Mouse (Mus musculus): Measurements from ENCODE around the gene Dennd2a.

Dennd2a gene

GRCm38 (mm10) chr6:39555648-39555945 lies 2.1 kb downstream of the Dennd2a start:
- no peak for DNase-seq

GRCm38 (mm10) chr6:39554888-39555647 lies 2.6 kb downstream of the Dennd2a start:
- DNase-seq: no peak

GRCm38 (mm10) chr6:39551981-39552636 lies 5.6 kb downstream of the Dennd2a start:
- DNase-seq: no peak

DNA sequence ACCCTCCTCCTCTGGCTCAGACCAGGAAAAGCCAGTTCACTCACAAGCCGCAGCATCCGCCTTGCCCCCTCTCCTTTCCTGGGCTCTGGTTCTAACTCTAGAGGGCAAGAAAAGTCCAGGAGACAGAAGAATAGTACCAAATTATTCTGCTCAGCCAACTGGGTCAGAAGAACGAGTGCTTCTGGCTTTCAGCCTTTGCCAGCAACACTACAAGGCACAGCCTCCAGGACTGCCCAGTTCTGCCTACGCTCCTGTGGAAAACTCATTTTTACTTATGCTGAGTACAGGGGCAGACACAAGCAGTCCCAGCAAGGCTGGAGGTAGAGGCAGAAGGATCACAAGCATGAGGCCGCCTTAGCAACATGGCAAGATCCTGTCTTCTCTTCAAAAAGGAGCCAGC lies 9.6 kb downstream of the Dennd2a start:
- no peak for DNase-seq

- no peak for DNase-seq
Measured at GRCm38 (mm10) chr6:39545474-39545873, 12.2 kb downstream of the Dennd2a start.

GRCm38 (mm10) chr6:39543769-39544420 lies 13.8 kb downstream of the Dennd2a start:
- DNase-seq: no peak

GRCm38 (mm10) chr6:39542631-39543597 lies 14.8 kb downstream of the Dennd2a start:
- DNase-seq: peak; percentile 77

- DNase-seq: no peak
Measured at GRCm38 (mm10) chr6:39540563-39540962, 17.1 kb downstream of the Dennd2a start.

GRCm38 (mm10) chr6:39539679-39540155 lies 17.9 kb downstream of the Dennd2a start:
- DNase-seq: no peak

DNA sequence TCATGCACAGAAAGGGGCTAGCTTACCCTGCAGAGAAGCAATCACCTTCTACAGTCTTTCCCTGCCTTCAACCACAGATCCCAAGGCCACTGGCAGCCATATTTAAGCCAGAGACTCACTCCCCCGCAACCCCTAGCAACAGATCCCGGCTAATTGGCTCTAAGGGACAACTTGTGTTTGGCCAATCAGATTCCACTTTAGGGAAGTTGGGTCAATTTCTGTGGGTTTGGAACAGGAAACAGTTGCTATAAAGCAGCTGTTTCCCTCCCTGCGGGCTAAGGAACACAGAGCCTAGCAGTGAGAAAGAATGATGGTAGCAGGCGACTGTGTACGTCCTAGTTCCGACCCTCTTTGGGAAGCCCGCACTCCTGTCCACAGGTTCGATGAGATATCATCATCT lies 19.4 kb downstream of the Dennd2a start:
- DNase-seq: no peak

GRCm38 (mm10) chr6:39537276-39537675 lies 20.4 kb downstream of the Dennd2a start:
- no peak for DNase-seq

DNA sequence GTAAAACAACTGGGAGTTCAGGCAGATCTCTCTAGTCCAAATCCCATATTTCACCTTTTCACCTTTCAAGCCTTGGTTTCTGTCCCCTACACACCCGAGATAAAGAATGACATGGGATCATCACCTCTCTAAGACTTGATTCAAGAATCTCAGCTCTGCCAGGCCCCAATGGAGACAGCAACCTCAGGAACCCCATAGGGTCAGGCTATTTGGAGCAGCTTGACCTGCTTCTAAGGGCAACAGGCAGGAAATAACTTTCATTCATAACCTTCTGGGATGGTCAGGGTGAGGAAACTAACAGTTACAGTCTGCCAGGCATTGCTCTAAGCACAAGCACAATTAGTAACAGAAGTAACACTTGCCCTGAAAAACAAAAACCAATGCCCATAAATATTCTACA lies 21.0 kb downstream of the Dennd2a start:
- DNase-seq: no peak

DNA sequence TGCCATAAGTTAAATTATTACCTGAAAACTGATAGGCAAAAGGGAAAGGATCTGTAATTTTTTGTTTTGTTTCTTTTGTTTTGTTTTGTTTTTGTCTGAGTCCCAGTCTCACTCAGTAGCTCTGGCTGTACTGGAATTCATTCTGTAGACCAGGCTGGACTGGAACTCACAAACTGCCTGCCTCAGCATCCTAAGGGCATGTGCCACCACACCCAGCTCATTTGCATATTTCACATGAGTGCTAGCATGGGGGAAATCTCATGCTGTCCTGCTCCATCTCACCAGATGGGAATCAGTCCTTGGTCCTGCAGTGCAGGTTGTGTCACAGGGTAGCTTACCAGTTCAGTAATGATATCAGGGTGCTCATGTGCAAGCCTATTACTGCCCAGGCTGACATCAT lies 22.7 kb downstream of the Dennd2a start:
- DNase-seq: no peak

GRCm38 (mm10) chr6:39528671-39529535 lies 28.8 kb downstream of the Dennd2a start:
- DNase-seq: peak; percentile 69

DNA sequence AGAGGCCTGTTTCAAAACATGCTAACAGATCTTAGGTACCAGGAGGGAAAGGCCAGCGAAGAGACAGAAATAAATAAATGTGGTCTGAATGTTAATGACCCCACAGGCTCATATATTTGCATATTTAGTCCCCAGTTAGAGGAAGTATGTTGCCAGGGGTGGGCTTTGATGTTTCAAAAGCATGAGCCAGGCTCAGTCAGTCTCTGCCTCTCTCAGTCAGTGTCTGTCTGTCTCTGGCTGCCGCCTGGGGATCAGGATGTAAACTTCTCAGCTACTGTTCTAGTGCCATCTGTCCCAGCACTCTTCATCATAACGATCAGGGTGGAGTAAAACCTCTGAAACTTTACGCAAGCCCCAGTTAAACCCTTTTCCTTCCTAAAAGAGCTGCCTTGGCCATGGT lies 29.9 kb downstream of the Dennd2a start:
- DNase-seq: no peak

DNA sequence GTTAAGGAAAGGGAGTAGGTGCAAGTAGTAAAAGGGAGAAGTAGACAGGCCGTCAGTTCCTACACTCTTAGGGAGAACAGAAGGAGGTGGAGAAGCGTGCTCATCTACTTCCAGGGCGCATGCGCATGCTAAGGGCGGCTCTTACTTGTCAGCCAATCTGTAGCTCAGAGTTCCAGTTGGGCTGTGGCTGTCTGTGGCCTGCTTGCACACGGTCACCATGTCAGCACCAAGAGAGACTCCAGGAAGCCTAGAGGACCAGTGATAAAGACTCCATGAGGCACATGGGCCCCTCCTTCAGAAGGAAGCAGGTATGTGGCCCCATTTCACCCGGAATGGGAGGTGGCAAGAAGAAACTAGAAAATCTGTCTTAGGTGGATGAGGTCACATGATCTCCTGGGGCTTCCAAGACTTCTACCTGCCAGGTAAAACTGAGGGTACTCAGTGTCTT lies 30.3 kb downstream of the Dennd2a start:
- peak; percentile 36 for DNase-seq

DNA sequence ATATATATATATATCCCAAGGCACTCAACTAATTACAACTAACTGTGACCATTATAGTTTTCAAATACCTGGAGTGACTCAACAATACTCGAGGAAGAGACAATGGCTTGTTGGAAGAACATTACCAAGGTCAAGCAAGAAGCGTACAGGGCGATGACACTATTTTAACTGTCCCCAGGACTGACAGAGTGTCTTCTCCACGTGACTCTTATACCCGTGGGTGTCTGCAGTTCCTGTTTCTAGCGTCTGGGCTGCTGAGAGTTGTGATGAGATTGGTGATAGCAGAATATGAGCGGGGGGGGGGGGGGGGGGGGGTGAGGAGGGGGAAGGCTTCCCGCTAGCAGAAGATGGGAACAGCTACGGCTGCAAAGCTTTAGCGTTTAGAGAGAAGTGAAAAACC lies 30.9 kb downstream of the Dennd2a start:
- no peak for DNase-seq

DNA sequence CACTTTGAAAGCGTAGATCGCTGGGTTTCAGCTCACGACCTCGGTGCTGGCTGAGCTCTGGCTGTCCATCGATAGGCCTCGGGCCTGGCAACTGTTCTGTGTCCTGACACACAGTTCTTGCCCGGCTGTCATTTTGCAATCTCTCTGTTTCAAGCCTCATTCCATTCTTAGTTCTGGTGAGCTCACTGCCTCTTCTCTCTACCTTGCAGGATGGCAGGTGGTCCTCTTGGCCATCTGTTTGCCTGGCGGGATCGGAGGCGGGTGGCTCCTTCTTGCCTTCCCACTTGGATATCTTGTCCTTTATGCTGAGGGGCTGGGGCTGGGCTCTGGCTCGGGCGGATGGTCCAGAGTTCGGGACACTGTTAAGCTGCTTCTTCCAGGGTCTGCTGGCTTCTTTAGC lies 34.5 kb downstream of the Dennd2a start:
- no peak for DNase-seq

DNA sequence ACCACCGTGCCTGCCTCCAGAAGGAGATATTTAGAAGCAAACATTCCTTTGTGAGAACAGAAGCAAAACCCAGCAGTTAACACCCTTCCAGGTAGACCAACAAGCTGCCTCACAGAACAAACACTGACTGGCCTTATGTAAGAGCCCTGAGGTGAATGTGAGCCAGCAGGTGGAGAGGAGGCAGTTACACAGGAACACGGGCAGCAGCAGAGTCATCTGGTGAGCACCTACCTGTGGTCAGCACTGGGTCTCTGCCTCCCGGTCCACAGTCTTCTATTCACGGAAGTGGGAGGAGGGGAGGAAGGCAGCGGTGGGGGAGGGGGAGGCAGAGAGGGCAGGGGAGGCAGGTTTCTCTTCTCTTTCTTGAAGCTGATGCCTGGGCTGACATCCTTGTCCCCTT lies 35.2 kb downstream of the Dennd2a start:
- DNase-seq: no peak

DNA sequence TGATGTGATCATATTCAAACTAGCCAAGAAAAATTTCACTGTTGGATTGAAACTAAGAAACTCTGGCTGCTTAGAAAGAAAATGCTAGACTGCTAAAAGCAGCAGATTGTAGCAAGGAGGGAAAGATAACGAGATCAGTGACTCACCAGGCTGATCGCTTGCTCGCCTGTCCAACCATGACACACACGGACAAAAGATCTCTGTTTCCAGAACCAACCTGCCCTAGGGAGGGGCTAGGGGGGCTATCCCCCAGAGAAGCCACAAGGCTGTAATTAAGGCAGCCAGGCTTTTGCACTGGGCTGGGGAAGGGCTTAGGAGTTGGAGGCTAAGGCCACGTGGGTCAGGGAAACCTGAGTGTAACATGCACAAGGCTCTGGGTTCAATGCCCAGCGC lies 41.9 kb downstream of the Dennd2a start:
- no peak for DNase-seq

DNA sequence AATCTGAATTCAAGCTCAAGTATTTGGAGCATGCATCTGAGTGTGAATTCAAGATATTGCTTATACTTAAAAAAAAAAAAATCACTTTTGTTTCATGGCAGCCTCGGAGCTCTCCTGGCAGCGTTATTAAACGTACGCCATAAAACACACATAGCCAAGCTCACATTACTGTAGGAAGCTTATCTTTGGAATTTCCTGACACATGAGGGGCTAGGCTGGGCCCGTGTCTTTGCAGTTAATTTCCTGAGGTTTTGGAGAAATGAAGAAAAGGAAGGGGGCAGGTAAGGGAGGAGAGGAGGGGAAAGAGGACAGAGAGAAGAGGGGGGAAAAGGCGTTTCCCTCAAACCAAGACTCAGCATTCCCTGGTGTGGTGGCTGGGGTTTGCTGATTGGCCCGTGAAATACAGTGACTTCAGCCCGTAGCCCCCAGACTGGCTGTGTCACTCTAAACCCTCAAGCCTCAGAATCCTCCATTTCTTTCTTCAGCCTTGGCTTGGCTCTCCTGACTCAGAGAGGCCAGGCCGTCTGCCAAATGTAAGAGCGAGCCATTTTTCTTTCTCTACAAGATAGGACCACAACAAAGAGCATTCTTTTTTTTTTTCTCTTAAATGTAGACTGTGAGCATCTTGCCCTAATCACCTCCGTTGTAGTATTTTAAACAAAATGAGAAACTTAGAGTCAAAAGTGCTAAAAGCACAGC lies 42.5 kb downstream of the Dennd2a start:
- no peak for DNase-seq
